Mouse (Mus musculus): ENCODE data around the gene Pdf. TPM values are rescaled to one million over a fixed set of nuclear protein-coding genes. Genes with fewer than 3 reads are reported as not detected.
A peak's percentile ranks its signal among the peaks of the same experiment; 100 is the strongest.
"Not testable (repeated sequence)": the region's sequence is repeated elsewhere in the genome, so short reads cannot be mapped to it uniquely, and the experiment has no call there.

Pdf gene
- polyA plus RNA-seq, 2 experiments: 34.6 to 35.7 TPM

DNA sequence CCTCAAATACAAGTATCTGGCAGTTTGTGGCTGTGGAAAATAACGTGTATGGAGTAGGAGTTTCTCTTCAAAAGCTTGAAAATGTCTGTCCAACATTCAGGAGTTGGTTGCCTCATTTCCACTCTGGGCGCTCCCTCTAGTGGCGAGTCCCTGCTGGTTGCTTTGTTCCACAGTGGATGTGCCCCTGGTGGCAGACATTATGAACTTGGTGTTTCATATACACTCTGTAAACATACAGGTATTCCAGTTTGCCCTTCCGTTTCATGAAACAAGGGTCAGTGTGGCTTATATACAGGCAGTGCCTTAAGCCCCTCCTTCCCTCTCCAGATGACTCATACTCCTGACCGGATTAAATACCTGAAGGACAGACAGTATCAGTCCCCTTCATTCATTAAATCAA lies 45.9 kb downstream of the Pdf start:
- 39% methylated on average over 5 of the region's 5 CpGs for whole genome bisulfite sequencing
- peak; percentile 87 for DNase-seq (ENCODE audit: low spot score)
- TF ChIP-seq POLR2A (IDR thresholded peaks at IDR 0.05; ENCODE audit: borderline replicate concordance, extremely low read depth, insufficient read depth, insufficient read length): peak; percentile 15; the same call in 1 of the 2 replicates

GRCm38 (mm10) chr8:106999068-106999467 lies 49.3 kb downstream of the Pdf start:
- DNase-seq (ENCODE audit: low spot score) (peak; percentile 82), ATAC-seq (ENCODE audit: low FRiP score, low read depth) (peak; percentile 52; the same call in 1 of the 2 replicates)
- Histone ChIP-seq H3K4me1 (ENCODE audit: control insufficient read depth, insufficient read depth, low read length) (no peaks in the 10 kb centered on the region), H3K27ac (replicated peaks; ENCODE audit: low read depth, low read length) (no peak overlapping the region), H3K4me2 (replicated peaks; ENCODE audit: low read depth, low read length, severe bottlenecking) (no peak overlapping the region), H3K9ac (ENCODE audit: low read depth, low read length, severe bottlenecking) (no peak overlapping the region), H3K4me3 (replicated peaks; ENCODE audit: low read length) (no peak overlapping the region), H3K36me3 (ENCODE audit: control insufficient read depth, insufficient read depth, low read length) (peaks cover 27% of the 10 kb centered on the region), H3K27me3 (ENCODE audit: control insufficient read depth, insufficient read depth, low read length) (no peaks in the 10 kb centered on the region), H3K9me3 (ENCODE audit: control insufficient read depth, low read length) (no peaks in the 10 kb centered on the region)
- 50% methylated on average over 1 of the region's 1 CpGs for WGBS
- TF ChIP-seq POLR2A (IDR thresholded peaks at IDR 0.05; ENCODE audit: borderline replicate concordance, extremely low read depth, insufficient read depth, insufficient read length): no peak

More for the DNA sequence above, 45.9 kb downstream of the Pdf start:
- Histone ChIP-seq H3K27me3 (ENCODE audit: control insufficient read depth, insufficient read depth, low read length) (no peaks in the 10 kb centered on the region), H3K27ac (replicated peaks; ENCODE audit: low read depth, low read length) (no peak overlapping the region), H3K4me1 (ENCODE audit: control insufficient read depth, insufficient read depth, low read length) (no peaks in the 10 kb centered on the region), H3K4me3 (replicated peaks; ENCODE audit: low read length) (no peak overlapping the region), H3K4me2 (replicated peaks; ENCODE audit: low read depth, low read length, severe bottlenecking) (no peak overlapping the region), H3K36me3 (ENCODE audit: control insufficient read depth, insufficient read depth, low read length) (peaks cover 25% of the 10 kb centered on the region), H3K9ac (ENCODE audit: low read depth, low read length, severe bottlenecking) (no peak overlapping the region), H3K9me3 (ENCODE audit: control insufficient read depth, low read length) (no peaks in the 10 kb centered on the region)
- ATAC-seq (ENCODE audit: low FRiP score, low read depth): peak; percentile 81

DNA sequence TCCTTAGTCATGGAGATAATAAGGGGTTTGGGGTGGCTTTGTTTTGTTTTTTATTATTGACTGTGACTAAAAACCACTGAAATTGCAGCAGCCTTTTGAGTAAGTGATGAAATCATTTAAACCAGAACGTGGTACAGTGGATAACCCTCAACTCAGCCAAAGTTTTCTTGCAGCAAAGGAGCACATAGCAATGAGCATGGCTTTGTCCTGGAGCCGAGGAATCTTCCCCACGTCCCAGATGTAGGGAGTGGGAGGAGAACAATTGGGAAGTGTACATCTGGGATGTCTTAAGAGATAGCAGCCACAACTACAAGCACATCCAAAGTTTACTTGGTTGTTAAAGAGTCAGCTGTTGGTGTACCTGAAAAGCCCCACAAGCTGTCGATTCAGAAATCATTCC lies 51.0 kb downstream of the Pdf start:
- H3K36me3 ChIP-seq (ENCODE audit: control insufficient read depth, insufficient read depth, low read length): peaks cover 27% of the 10 kb centered on the region
- H3K27ac ChIP-seq (replicated peaks; ENCODE audit: low read depth, low read length): no peak overlapping the region
- no peaks in the 10 kb centered on the region for H3K9me3 ChIP-seq (ENCODE audit: control insufficient read depth, low read length)
- H3K9ac ChIP-seq (ENCODE audit: low read depth, low read length, severe bottlenecking): no peak overlapping the region
- no peaks in the 10 kb centered on the region for H3K27me3 ChIP-seq (ENCODE audit: control insufficient read depth, insufficient read depth, low read length)
- ATAC-seq (ENCODE audit: low FRiP score, low read depth): no peak
- H3K4me3 ChIP-seq (replicated peaks; ENCODE audit: low read length): no peak overlapping the region
- no peak for DNase-seq (ENCODE audit: low spot score)
- no peaks in the 10 kb centered on the region for H3K4me1 ChIP-seq (ENCODE audit: control insufficient read depth, insufficient read depth, low read length)
- 79% methylated on average over 4 of the region's 4 CpGs for WGBS
- H3K4me2 ChIP-seq (replicated peaks; ENCODE audit: low read depth, low read length, severe bottlenecking): no peak overlapping the region
- TF ChIP-seq POLR2A (IDR thresholded peaks at IDR 0.05; ENCODE audit: borderline replicate concordance, extremely low read depth, insufficient read depth, insufficient read length): no peak

GRCm38 (mm10) chr8:106996339-106996738 lies 52.1 kb downstream of the Pdf start:
- H3K9ac ChIP-seq (ENCODE audit: low read depth, low read length, severe bottlenecking); ATAC-seq (ENCODE audit: low FRiP score, low read depth); DNase-seq (ENCODE audit: low spot score); H3K27ac ChIP-seq (replicated peaks; ENCODE audit: low read depth, low read length); H3K4me2 ChIP-seq (replicated peaks; ENCODE audit: low read depth, low read length, severe bottlenecking); H3K4me1 ChIP-seq (ENCODE audit: control insufficient read depth, insufficient read depth, low read length); H3K4me3 ChIP-seq (replicated peaks; ENCODE audit: low read length); H3K9me3 ChIP-seq (ENCODE audit: control insufficient read depth, low read length); H3K27me3 ChIP-seq (ENCODE audit: control insufficient read depth, insufficient read depth, low read length): not testable (repeated sequence)
- peaks cover 34% of the 10 kb centered on the region for H3K36me3 ChIP-seq (ENCODE audit: control insufficient read depth, insufficient read depth, low read length)
- WGBS: 90% methylated on average over 4 of the region's 4 CpGs

Small RNA genes within 50 kb of the gene (microRNA-seq; reads per million reads assigned to microRNA genes)
- gene Mir7075: 1.1 reads per million

Other genes starting within 250 kb of the Pdf start
- gene Has3, start 178.4 kb downstream of the Pdf start, polyA plus RNA-seq (2012; rRNA removed): 1.9 and 2.0 TPM in 2 replicates
- gene Has3, start 178.4 kb downstream of the Pdf start, polyA plus RNA-seq (2014; fragmentation: Nextera tagmentation; extraction: Ambion mirVana): 0.53 and 0.58 TPM in 2 replicates
- gene Utp4, start 155.0 kb downstream of the Pdf start, polyA plus RNA-seq (2012; rRNA removed): 50.7 and 53.3 TPM in 2 replicates
- gene Utp4, start 155.0 kb downstream of the Pdf start, polyA plus RNA-seq (2014; fragmentation: Nextera tagmentation; extraction: Ambion mirVana): 61.9 and 64.0 TPM in 2 replicates
- 13.9 and 15.4 TPM in 2 replicates for gene Sntb2, start 112.9 kb downstream of the Pdf start, polyA plus RNA-seq (2012; rRNA removed)
- gene Sntb2, start 112.9 kb downstream of the Pdf start, polyA plus RNA-seq (2014; fragmentation: Nextera tagmentation; extraction: Ambion mirVana): 20.4 and 20.7 TPM in 2 replicates
- gene Vps4a, start 17.4 kb downstream of the Pdf start, polyA plus RNA-seq (2012; rRNA removed): 40.2 and 50.8 TPM in 2 replicates
- gene Vps4a, start 17.4 kb downstream of the Pdf start, polyA plus RNA-seq (2014; fragmentation: Nextera tagmentation; extraction: Ambion mirVana): 75.8 and 82.3 TPM in 2 replicates
- 56.7 and 68.1 TPM in 2 replicates for gene Cog8, start 8.1 kb upstream of the Pdf start, polyA plus RNA-seq (2012; rRNA removed)
- gene Cog8, start 8.1 kb upstream of the Pdf start, polyA plus RNA-seq (2014; fragmentation: Nextera tagmentation; extraction: Ambion mirVana): 37.8 and 40.9 TPM in 2 replicates
- gene Nip7, start 8.3 kb upstream of the Pdf start, polyA plus RNA-seq (2012; rRNA removed): 54.9 and 123 TPM in 2 replicates
- gene Nip7, start 8.3 kb upstream of the Pdf start, polyA plus RNA-seq (2014; fragmentation: Nextera tagmentation; extraction: Ambion mirVana): 99.0 and 103 TPM in 2 replicates
- not detected in 2 replicates for gene Tmed6, start 17.0 kb upstream of the Pdf start, polyA plus RNA-seq (2012; rRNA removed)
- not detected in 2 replicates for gene Tmed6, start 17.0 kb upstream of the Pdf start, polyA plus RNA-seq (2014; fragmentation: Nextera tagmentation; extraction: Ambion mirVana)
- 34.9 and 39.0 TPM in 2 replicates for gene Terf2, start 47.9 kb upstream of the Pdf start, polyA plus RNA-seq (2012; rRNA removed)
- gene Terf2, start 47.9 kb upstream of the Pdf start, polyA plus RNA-seq (2014; fragmentation: Nextera tagmentation; extraction: Ambion mirVana): 15.1 and 18.5 TPM in 2 replicates
- 57.2 and 60.3 TPM in 2 replicates for gene Cyb5b, start 102.0 kb upstream of the Pdf start, polyA plus RNA-seq (2012; rRNA removed)
- 82.3 and 83.5 TPM in 2 replicates for gene Cyb5b, start 102.0 kb upstream of the Pdf start, polyA plus RNA-seq (2014; fragmentation: Nextera tagmentation; extraction: Ambion mirVana)
- 70.1 and 94.1 TPM in 2 replicates for gene Nfat5, start 244.9 kb upstream of the Pdf start, polyA plus RNA-seq (2012; rRNA removed)
- 17.6 and 23.1 TPM in 2 replicates for gene Nfat5, start 244.9 kb upstream of the Pdf start, polyA plus RNA-seq (2014; fragmentation: Nextera tagmentation; extraction: Ambion mirVana)